Mouse (Mus musculus): ENCODE data around the gene Brca2. TPM values are rescaled to one million over a fixed set of nuclear protein-coding genes. Genes with fewer than 3 reads are reported as not detected.

The Brca2 gene
- total and polyA plus RNA-seq, 3 experiments, result 13.8 to 24.0 (median 17.1) TPM

GRCm38 (mm10) chr5:150599301-150600294 lies 77.2 kb downstream of the Brca2 start:
- Histone ChIP-seq H3K4me2 (ENCODE audit: insufficient read depth, low read depth, poor library complexity, severe bottlenecking) (no peak overlapping the region), H3K4me3 (replicated peaks in 1 of 3; ENCODE audit: low read depth in 2 of 3, low read length in 2 of 3, poor library complexity in 1 of 3) (no peak overlapping the region), H3K27me3 (replicated peaks) (no peaks in the 10 kb centered on the region), H3K27ac (ENCODE audit: insufficient read depth, low read depth) (no peak overlapping the region), H3K79me2 (replicated peaks; ENCODE audit: control insufficient read depth, extremely low read depth, insufficient read depth, poor library complexity, severe bottlenecking) (no peaks in the 10 kb centered on the region), H3K9me3 (replicated peaks; ENCODE audit: low read length) (no peaks in the 10 kb centered on the region), H3K36me3 (replicated peaks in 1 of 2; ENCODE audit: control insufficient read depth in 1 of 2, insufficient read depth in 1 of 2, low read length in 1 of 2) (peaks cover 2 to 7% of the 10 kb centered on the region in 2 experiments), H3K9ac (ENCODE audit: insufficient read depth, low read depth) (no peak overlapping the region), H3K4me1 (ENCODE audit: control insufficient read depth in 1 of 2, insufficient read depth in 2 of 2) (peaks cover 3 to 52% of the 10 kb centered on the region in 2 experiments)
- dilution Hi-C loops (cut with MboI; ENCODE audit: extremely low pct_ligation_motif_present, extremely low pct_unique_long_range_greater_than_20kb, low sequenced_read_pairs) (no loop called here), in situ Hi-C loops (cut with MboI; ENCODE audit: low pct_ligation_motif_present, low pct_unique_long_range_greater_than_20kb, low sequenced_read_pairs) (no loop called here)
- DNase-seq (ENCODE audit: extremely low read depth), result no peak
- no peak for TF ChIP-seq TBP (conservative IDR thresholded peaks at IDR 0.05; ENCODE audit: low read depth, low read length)
- no peak for TF ChIP-seq POLR2AphosphoS2 (IDR thresholded peaks at IDR 0.05; ENCODE audit: low read depth, low read length)
- no peak for TF ChIP-seq MAFK (IDR thresholded peaks at IDR 0.05; ENCODE audit: insufficient replicate concordance, low read length)
- no peak for TF ChIP-seq JUND (conservative IDR thresholded peaks at IDR 0.05; ENCODE audit: low read depth, low read length)
- TF ChIP-seq CTCF (conservative IDR thresholded peaks at IDR 0.05 in 1 of 2, IDR thresholded peaks at IDR 0.05 in 1 of 2; ENCODE audit: low read depth in 2 of 2, low read length in 2 of 2), result no peak
- TF ChIP-seq NELFE (IDR thresholded peaks at IDR 0.05; ENCODE audit: low read depth, low read length), result no peak
- TF ChIP-seq ZC3H11A (IDR thresholded peaks at IDR 0.05; ENCODE audit: low read depth, low read length), result no peak
- TF ChIP-seq MEF2A (IDR thresholded peaks at IDR 0.05; ENCODE audit: borderline replicate concordance, low read depth, low read length), result no peak
- no peak for TF ChIP-seq TCF12 (IDR thresholded peaks at IDR 0.05; ENCODE audit: low read depth, low read length)
- TF ChIP-seq JUN (IDR thresholded peaks at IDR 0.05; ENCODE audit: insufficient read depth, low read depth, low read length), result no peak

- peaks cover 2 to 7% of the 10 kb centered on the region in 2 experiments for H3K36me3 ChIP-seq (replicated peaks in 1 of 2; ENCODE audit: control insufficient read depth in 1 of 2, insufficient read depth in 1 of 2, low read length in 1 of 2)
- no peak for DNase-seq (ENCODE audit: extremely low read depth)
- in situ Hi-C loops (cut with MboI; ENCODE audit: low pct_ligation_motif_present, low pct_unique_long_range_greater_than_20kb, low sequenced_read_pairs), result no loop called here
- H3K27me3 ChIP-seq (replicated peaks), result no peaks in the 10 kb centered on the region
- H3K79me2 ChIP-seq (replicated peaks; ENCODE audit: control insufficient read depth, extremely low read depth, insufficient read depth, poor library complexity, severe bottlenecking), result no peaks in the 10 kb centered on the region
- peaks cover 3 to 50% of the 10 kb centered on the region in 2 experiments for H3K4me1 ChIP-seq (ENCODE audit: control insufficient read depth in 1 of 2, insufficient read depth in 2 of 2)
- H3K4me3 ChIP-seq (replicated peaks in 1 of 3; ENCODE audit: low read depth in 2 of 3, low read length in 2 of 3, poor library complexity in 1 of 3), result no peak overlapping the region
- H3K9ac ChIP-seq (ENCODE audit: insufficient read depth, low read depth), result no peak overlapping the region
- no peak overlapping the region for H3K4me2 ChIP-seq (ENCODE audit: insufficient read depth, low read depth, poor library complexity, severe bottlenecking)
- H3K9me3 ChIP-seq (replicated peaks; ENCODE audit: low read length), result no peaks in the 10 kb centered on the region
- TF ChIP-seq SIN3A (IDR thresholded peaks at IDR 0.05; ENCODE audit: low read length) (no peak), PAX5 (IDR thresholded peaks at IDR 0.05; ENCODE audit: low read length) (no peak), MXI1 (IDR thresholded peaks at IDR 0.05; ENCODE audit: low read depth, low read length) (no peak), BHLHE40 (IDR thresholded peaks at IDR 0.05; ENCODE audit: low read depth, low read length) (no peak), RAD21 (IDR thresholded peaks at IDR 0.05; ENCODE audit: low read depth, low read length) (no peak), KAT2A (IDR thresholded peaks at IDR 0.05; ENCODE audit: insufficient replicate concordance, low read length) (no peak), E2F4 (IDR thresholded peaks at IDR 0.05; ENCODE audit: insufficient replicate concordance, low read depth, low read length) (no peak), EP300 (IDR thresholded peaks at IDR 0.05; ENCODE audit: low read length) (no peak), CTCF (conservative IDR thresholded peaks at IDR 0.05 in 1 of 2, IDR thresholded peaks at IDR 0.05 in 1 of 2; ENCODE audit: low read depth in 2 of 2, low read length in 2 of 2) (no peak), NRF1 (IDR thresholded peaks at IDR 0.05; ENCODE audit: low read depth, low read length) (no peak), JUND (conservative IDR thresholded peaks at IDR 0.05; ENCODE audit: low read depth, low read length) (no peak), USF1 (IDR thresholded peaks at IDR 0.05; ENCODE audit: low read depth, low read length) (no peak), ZMIZ1 (IDR thresholded peaks at IDR 0.05; ENCODE audit: low read depth, low read length) (no peak), HCFC1 (IDR thresholded peaks at IDR 0.05; ENCODE audit: low read depth, low read length) (no peak), GABPA (IDR thresholded peaks at IDR 0.05; ENCODE audit: insufficient replicate concordance, low read depth, low read length) (no peak), ZNF384 (IDR thresholded peaks at IDR 0.05; ENCODE audit: low read depth, low read length) (no peak), ELF1 (IDR thresholded peaks at IDR 0.05; ENCODE audit: low read depth, low read length) (no peak), ETS1 (conservative IDR thresholded peaks at IDR 0.05; ENCODE audit: low read depth, low read length) (no peak), RCOR1 (conservative IDR thresholded peaks at IDR 0.05; ENCODE audit: low read depth, low read length) (no peak), MAX (IDR thresholded peaks at IDR 0.05; ENCODE audit: low read length) (no peak)
- dilution Hi-C loops (cut with MboI; ENCODE audit: extremely low pct_ligation_motif_present, extremely low pct_unique_long_range_greater_than_20kb, low sequenced_read_pairs), result no loop called here
- peak overlapping the region; percentile 24 for H3K27ac ChIP-seq (ENCODE audit: insufficient read depth, low read depth)
Observed at GRCm38 (mm10) chr5:150600554-150601440, 78.4 kb downstream of the Brca2 start.
